In the genomic region with DNA sequence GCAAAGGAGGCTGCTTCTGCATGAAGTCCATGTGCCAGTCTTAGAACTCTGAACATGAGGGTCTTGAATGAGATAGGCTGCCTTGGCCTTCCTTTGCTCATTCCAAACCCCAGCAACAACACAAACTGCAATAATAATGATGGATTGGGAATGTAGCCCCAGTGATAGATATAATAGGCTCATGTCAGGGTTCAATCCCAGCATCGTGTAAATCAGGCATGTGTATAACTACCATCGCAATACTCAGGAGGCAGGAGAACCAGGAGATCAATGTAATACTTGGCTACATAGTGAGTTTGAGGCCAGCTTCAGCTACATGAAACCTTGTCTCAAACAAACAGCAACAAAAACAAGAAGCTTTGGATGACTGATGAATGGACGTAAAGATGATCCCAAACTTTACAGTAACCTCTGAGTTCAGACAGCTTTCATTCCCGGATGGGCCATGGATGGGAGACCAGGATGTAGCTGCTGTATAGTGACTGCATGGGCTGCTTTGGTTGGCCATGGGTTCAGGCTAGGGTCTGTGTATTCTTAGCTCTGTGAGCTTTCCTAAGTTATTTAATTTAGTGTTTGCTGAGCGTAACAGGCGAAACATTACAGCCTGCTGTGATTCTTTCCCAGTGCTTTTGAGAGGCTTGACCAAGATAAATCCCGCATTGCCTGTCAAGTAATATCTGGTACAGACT, we compare ENCODE assay signal across 22 mouse cellular contexts.
DNase-seq lines count a peak whose midpoint lies in the region; ATAC-seq and TF ChIP-seq lines count a peak whose summit lies in the region.
"Had no signal": no experiment of that assay in that cellular context is flagged by ENCODE, and none has a peak within 500 bp of the region (broad histone marks: within the 10 kb centered on the region; RNA-seq: fewer than 3 reads in every experiment).

No protein-coding gene starts in this region.

- H3K9ac ChIP-seq in kidney, embryonic 15.5 days = no peak overlapping the region
- H3K9ac ChIP-seq in kidney, postnatal 0 days (ENCODE audit: low read depth, low read length) = no peak overlapping the region
- H3K9ac ChIP-seq: embryonic facial prominence, embryonic 13.5 days; embryonic facial prominence, embryonic 15.5 days; forebrain, embryonic 12.5 days had no signal

- H3K4me2 ChIP-seq in kidney, embryonic 15.5 days = no peak overlapping the region
- no peak overlapping the region for H3K4me2 ChIP-seq in kidney, postnatal 0 days (ENCODE audit: low read length)
- H3K4me2 ChIP-seq: embryonic facial prominence, embryonic 13.5 days; embryonic facial prominence, embryonic 15.5 days; forebrain, embryonic 12.5 days had no signal

- TF ChIP-seq CTCF in kidney, postnatal 0 days (IDR thresholded peaks at IDR 0.05; ENCODE audit: low read depth) = no peak

- peaks cover 23% of the 10 kb centered on the region for H3K4me1 ChIP-seq in kidney, embryonic 15.5 days
- H3K4me1 ChIP-seq in kidney, postnatal 0 days (replicated peaks; ENCODE audit: insufficient read depth, low read length) = 0 out of 2 replicates have a peak, but pooled peaks cover 5% of the 10 kb centered on the region

- H3K27ac ChIP-seq in kidney, embryonic 15.5 days = 0 out of 2 replicates have a peak overlapping the region, but pooled peaks have one; percentile 15
- no peak overlapping the region for H3K27ac ChIP-seq in kidney, postnatal 0 days
- H3K27ac ChIP-seq: embryonic facial prominence, embryonic 13.5 days; embryonic facial prominence, embryonic 15.5 days; forebrain, embryonic 10.5 days; forebrain, embryonic 12.5 days had no signal

- DNase-seq in kidney, postnatal 14 days = no peak
- peak; percentile 55 for DNase-seq in kidney, postnatal 0 days (ENCODE audit: low spot score)
- no peak for DNase-seq in kidney, postnatal 4 days
- DNase-seq in mesoderm, embryonic 11.5 days (ENCODE audit: low read depth, low spot score) = peak; percentile 30
- no peak for DNase-seq in urinary bladder, adult 18-20 months (ENCODE audit: low spot score in 2 of 2)
- DNase-seq: adrenal gland, adult 2 months; adrenal gland, postnatal 10 days; adrenal gland, postnatal 25 days; cerebellum, adult 11 months; cerebellum, adult 18-20 months; cerebellum, adult 8-10 months; cerebellum, adult 9-11 months; cerebellum, postnatal 14 days; cerebellum, postnatal 36 days; embryo, embryonic 11 days had no signal

- H3K36me3 ChIP-seq in kidney, embryonic 15.5 days = no peaks in the 10 kb centered on the region
- H3K36me3 ChIP-seq in kidney, postnatal 0 days (ENCODE audit: insufficient read depth, low read length) = no peaks in the 10 kb centered on the region
- H3K36me3 ChIP-seq: embryonic facial prominence, embryonic 13.5 days; embryonic facial prominence, embryonic 15.5 days; forebrain, embryonic 10.5 days; forebrain, embryonic 12.5 days had no signal

- H3K27me3 ChIP-seq in kidney, embryonic 15.5 days = peaks cover 13% of the 10 kb centered on the region
- no peaks in the 10 kb centered on the region for H3K27me3 ChIP-seq in kidney, postnatal 0 days (ENCODE audit: insufficient read depth, low read length)
- H3K27me3 ChIP-seq: embryonic facial prominence, embryonic 15.5 days had no signal

- no peak overlapping the region for H3K4me3 ChIP-seq in kidney, embryonic 15.5 days (replicated peaks)
- H3K4me3 ChIP-seq in kidney, postnatal 0 days (replicated peaks; ENCODE audit: low read depth, low read length) = no peak overlapping the region
- H3K4me3 ChIP-seq: embryonic facial prominence, embryonic 13.5 days; embryonic facial prominence, embryonic 15.5 days; erythroblast, embryonic 14.5 days; forebrain, embryonic 10.5 days; forebrain, embryonic 12.5 days had no signal

- peak; percentile 57 for ATAC-seq in kidney, embryonic 15.5 days (replicated peaks; ENCODE audit: low FRiP score)
- 0 out of 2 replicates have a peak, but pooled peaks have one; percentile 46 for ATAC-seq in kidney, postnatal 0 days (replicated peaks; ENCODE audit: low FRiP score, low read depth)
- ATAC-seq: forebrain, embryonic 14.5 days had no signal

- WGBS in kidney, embryonic 15.5 days = 53% methylated on average over 7 of the region's 7 CpGs
- 44% methylated on average over 7 of the region's 7 CpGs for WGBS in kidney, postnatal 0 days

- no peaks in the 10 kb centered on the region for H3K9me3 ChIP-seq in kidney, embryonic 15.5 days (replicated peaks)
- H3K9me3 ChIP-seq in kidney, postnatal 0 days (replicated peaks; ENCODE audit: low read length) = no peaks in the 10 kb centered on the region
- H3K9me3 ChIP-seq: embryonic facial prominence, embryonic 13.5 days; embryonic facial prominence, embryonic 15.5 days; forebrain, embryonic 10.5 days; forebrain, embryonic 12.5 days had no signal

Comparison
In these comparisons a context has a peak if more than half of its experiments do, and no peak if none do; other contexts are left out.
1. DNase-seq: peak in kidney, postnatal 0 days (single experiment) and mesoderm, embryonic 11.5 days (single experiment); none in kidney, postnatal 14 days (single experiment), kidney, postnatal 4 days (0 of 2) and urinary bladder, adult 18-20 months (0 of 2).